ENCODE assay signal across 10 mouse cellular contexts in genomic region chr5:84281290-84282017, GRCm38 (mm10).
DNase-seq lines count a peak whose midpoint lies in the region; ATAC-seq and TF ChIP-seq lines count a peak whose summit lies in the region.
"Had no signal": no experiment of that assay in that cellular context is flagged by ENCODE, and none has a peak within 500 bp of the region (broad histone marks: within the 10 kb centered on the region; RNA-seq: fewer than 3 reads in every experiment).

No protein-coding gene starts in this region.

- peak; percentile 14 for DNase-seq in embryonic facial prominence, embryonic 11.5 days (ENCODE audit: low spot score)
- DNase-seq in embryonic facial prominence, embryonic 10.5 days (ENCODE audit: low spot score): no peak
- peak; percentile 49 for DNase-seq in hindbrain, embryonic 11.5 days (ENCODE audit: low spot score)
- DNase-seq in midbrain, postnatal 0 days (ENCODE audit: low spot score): peak; percentile 41
- no peak for DNase-seq in layer of hippocampus, adult 11-12 months (ENCODE audit: low spot score)
- no peak for DNase-seq in c-Kit-positive CD71-positive TER-119-positive erythroid progenitor cells, embryonic 14.5 days (ENCODE audit: low spot score)
- no peak for DNase-seq in ovary, postnatal 36 days (ENCODE audit: low spot score)
- DNase-seq: liver had no signal

- TF ChIP-seq CTCF in cortical plate, adult 2 months (IDR thresholded peaks at IDR 0.05; ENCODE audit: extremely low read depth, insufficient read depth, low read length): no peak
- TF ChIP-seq CTCF in midbrain, postnatal 0 days (IDR thresholded peaks at IDR 0.05): no peak

- H3K4me2 ChIP-seq in embryonic facial prominence, embryonic 11.5 days (ENCODE audit: low read depth, low read length): no peak overlapping the region
- H3K4me2 ChIP-seq in hindbrain, embryonic 11.5 days (replicated peaks; ENCODE audit: low read depth, low read length): peak overlapping the region; percentile 4; the same call in 1 of the 2 replicates
- peak overlapping the region; percentile 30 for H3K4me2 ChIP-seq in midbrain, postnatal 0 days (ENCODE audit: low read depth, low read length, poor library complexity, severe bottlenecking)

- H3K9me3 ChIP-seq in embryonic facial prominence, embryonic 11.5 days (replicated peaks; ENCODE audit: control insufficient read depth, low read length): no peaks in the 10 kb centered on the region
- no peaks in the 10 kb centered on the region for H3K9me3 ChIP-seq in embryonic facial prominence, embryonic 10.5 days
- no peaks in the 10 kb centered on the region for H3K9me3 ChIP-seq in hindbrain, embryonic 11.5 days (ENCODE audit: control insufficient read depth, low read length)
- H3K9me3 ChIP-seq in midbrain, postnatal 0 days (ENCODE audit: low read length): no peaks in the 10 kb centered on the region

- no peaks in the 10 kb centered on the region for H3K36me3 ChIP-seq in embryonic facial prominence, embryonic 11.5 days (replicated peaks; ENCODE audit: control insufficient read depth, insufficient read depth, low read depth, low read length)
- no peaks in the 10 kb centered on the region for H3K36me3 ChIP-seq in embryonic facial prominence, embryonic 10.5 days (replicated peaks)
- no peaks in the 10 kb centered on the region for H3K36me3 ChIP-seq in hindbrain, embryonic 11.5 days (ENCODE audit: control insufficient read depth, insufficient read depth, low read length)
- H3K36me3 ChIP-seq in midbrain, postnatal 0 days (ENCODE audit: insufficient read depth, low read length): no peaks in the 10 kb centered on the region

- no peak overlapping the region for H3K27ac ChIP-seq in embryonic facial prominence, embryonic 11.5 days (replicated peaks; ENCODE audit: low read depth, low read length)
- no peak overlapping the region for H3K27ac ChIP-seq in embryonic facial prominence, embryonic 10.5 days (replicated peaks)
- no peak overlapping the region for H3K27ac ChIP-seq in cortical plate, adult 2 months (ENCODE audit: insufficient read depth, low read length)
- H3K27ac ChIP-seq in hindbrain, embryonic 11.5 days (ENCODE audit: low read depth, low read length): no peak overlapping the region
- H3K27ac ChIP-seq in midbrain, postnatal 0 days (ENCODE audit: low read depth, low read length): no peak overlapping the region
- H3K27ac ChIP-seq: macrophage had no signal

- no peak for ATAC-seq in embryonic facial prominence, embryonic 11.5 days (replicated peaks; ENCODE audit: insufficient number of reproducible peaks, low FRiP score, low TSS enrichment, low read depth)
- ATAC-seq in hindbrain, embryonic 11.5 days (ENCODE audit: low FRiP score): peak; percentile 74
- no peak for ATAC-seq in midbrain, postnatal 0 days (ENCODE audit: low FRiP score)

- H3K27me3 ChIP-seq in embryonic facial prominence, embryonic 11.5 days (ENCODE audit: control insufficient read depth, insufficient read depth, low read length): no peaks in the 10 kb centered on the region
- no peaks in the 10 kb centered on the region for H3K27me3 ChIP-seq in embryonic facial prominence, embryonic 10.5 days (replicated peaks; ENCODE audit: low read depth, poor library complexity, severe bottlenecking)
- H3K27me3 ChIP-seq in hindbrain, embryonic 11.5 days (ENCODE audit: control insufficient read depth, insufficient read depth, low read length): no peaks in the 10 kb centered on the region; the same call in 1 of the 2 replicates
- H3K27me3 ChIP-seq in midbrain, postnatal 0 days (ENCODE audit: insufficient read depth, low read length): no peaks in the 10 kb centered on the region

- no peak overlapping the region for H3K9ac ChIP-seq in embryonic facial prominence, embryonic 11.5 days (replicated peaks; ENCODE audit: low read length)
- no peak overlapping the region for H3K9ac ChIP-seq in hindbrain, embryonic 11.5 days (ENCODE audit: low read depth, low read length)
- H3K9ac ChIP-seq in midbrain, postnatal 0 days (replicated peaks; ENCODE audit: low read length, poor library complexity, severe bottlenecking): no peak overlapping the region

- TF ChIP-seq POLR2A in cortical plate, adult 2 months (IDR thresholded peaks at IDR 0.05; ENCODE audit: extremely low read depth, insufficient read depth, low read length): no peak

- H3K4me1 ChIP-seq in embryonic facial prominence, embryonic 11.5 days (ENCODE audit: control insufficient read depth, insufficient read depth, low read length): no peaks in the 10 kb centered on the region
- H3K4me1 ChIP-seq in embryonic facial prominence, embryonic 10.5 days: no peaks in the 10 kb centered on the region
- no peaks in the 10 kb centered on the region for H3K4me1 ChIP-seq in cortical plate, adult 2 months (ENCODE audit: control insufficient read depth, insufficient read depth, low read length)
- H3K4me1 ChIP-seq in hindbrain, embryonic 11.5 days (replicated peaks; ENCODE audit: control insufficient read depth, insufficient read depth, low read length): no peaks in the 10 kb centered on the region
- 0 out of 2 replicates have a peak, but pooled peaks cover 6% of the 10 kb centered on the region for H3K4me1 ChIP-seq in midbrain, postnatal 0 days (ENCODE audit: insufficient read depth, low read length)

- WGBS in embryonic facial prominence, embryonic 11.5 days: 62% methylated on average over 22 of the region's 22 CpGs
- 63% methylated on average over 22 of the region's 22 CpGs for WGBS in embryonic facial prominence, embryonic 10.5 days
- 48% methylated on average over 22 of the region's 22 CpGs for WGBS in hindbrain, embryonic 11.5 days
- 22% methylated on average over 22 of the region's 22 CpGs for WGBS in midbrain, postnatal 0 days

- H3K4me3 ChIP-seq in embryonic facial prominence, embryonic 11.5 days (ENCODE audit: low read depth, low read length): no peak overlapping the region
- H3K4me3 ChIP-seq in embryonic facial prominence, embryonic 10.5 days: no peak overlapping the region
- H3K4me3 ChIP-seq in cortical plate, adult 2 months (ENCODE audit: insufficient read depth, low read length): peak overlapping the region; percentile 27
- no peak overlapping the region for H3K4me3 ChIP-seq in hindbrain, embryonic 11.5 days (ENCODE audit: low read depth, low read length)
- H3K4me3 ChIP-seq in midbrain, postnatal 0 days (ENCODE audit: low read depth, low read length): peak overlapping the region; percentile 1; the same call in 1 of the 2 replicates

Comparison
In these comparisons a context has a peak if more than half of its experiments do, and no peak if none do; other contexts are left out.
1. DNase-seq: peak in embryonic facial prominence, embryonic 11.5 days (single experiment), hindbrain, embryonic 11.5 days (single experiment) and midbrain, postnatal 0 days (single experiment); none in embryonic facial prominence, embryonic 10.5 days (single experiment), layer of hippocampus, adult 11-12 months (single experiment), c-Kit-positive CD71-positive TER-119-positive erythroid progenitor cells, embryonic 14.5 days (single experiment) and ovary, postnatal 36 days (single experiment).
2. H3K4me3 ChIP-seq: peak in cortical plate, adult 2 months (single experiment) and midbrain, postnatal 0 days (single experiment); none in embryonic facial prominence, embryonic 11.5 days (single experiment), embryonic facial prominence, embryonic 10.5 days (single experiment) and hindbrain, embryonic 11.5 days (single experiment).